Mouse (Mus musculus) ES-CJ7 (cell line): ENCODE measurements around the gene Kcnn3.

ENCODE experiments used
- DNase-seq: peaks from one replicate; pipeline ENCODE4 v3.0.0; 2011; ENCODE audit warnings: low read depth, low spot score

Gene Kcnn3

GRCm38 (mm10) chr3:89519894-89520293 is at the start of gene Kcnn3:
Gene Kcnn3 (plus strand): TSS chr3:89520164.
- peak; percentile 90 for DNase-seq

- DNase-seq, result no peak
Observed at GRCm38 (mm10) chr3:89472280-89472679, 47.7 kb upstream of the Kcnn3 start.

- no peak for DNase-seq
Observed at GRCm38 (mm10) chr3:89473838-89474237, 46.1 kb upstream of the Kcnn3 start.

GRCm38 (mm10) chr3:89479055-89479454 is 40.9 kb upstream of the Kcnn3 start:
- DNase-seq, result no peak

- DNase-seq, result peak; percentile 90
Observed at GRCm38 (mm10) chr3:89481488-89481887, 38.5 kb upstream of the Kcnn3 start.

GRCm38 (mm10) chr3:89482249-89482648 is 37.7 kb upstream of the Kcnn3 start:
- DNase-seq, result no peak

- peak; percentile 88 for DNase-seq
Observed at GRCm38 (mm10) chr3:89484766-89485524, 35.0 kb upstream of the Kcnn3 start.

GRCm38 (mm10) chr3:89486111-89486510 is 33.9 kb upstream of the Kcnn3 start:
- DNase-seq, result no peak

GRCm38 (mm10) chr3:89486916-89487702 is 32.9 kb upstream of the Kcnn3 start:
- DNase-seq, result no peak

- peak; percentile 34 for DNase-seq
Observed at GRCm38 (mm10) chr3:89490790-89491189, 29.2 kb upstream of the Kcnn3 start.

- no peak for DNase-seq
Observed at GRCm38 (mm10) chr3:89491559-89491958, 28.4 kb upstream of the Kcnn3 start.

GRCm38 (mm10) chr3:89492701-89493151 is 27.2 kb upstream of the Kcnn3 start:
- no peak for DNase-seq

- DNase-seq, result peak; percentile 48
Observed at GRCm38 (mm10) chr3:89494630-89495029, 25.3 kb upstream of the Kcnn3 start.

- DNase-seq, result no peak
Observed at GRCm38 (mm10) chr3:89496366-89496765, 23.6 kb upstream of the Kcnn3 start.

- peak; percentile 42 for DNase-seq
Observed at GRCm38 (mm10) chr3:89499696-89500095, 20.3 kb upstream of the Kcnn3 start.

GRCm38 (mm10) chr3:89501486-89501885 is 18.5 kb upstream of the Kcnn3 start:
- DNase-seq, result peak; percentile 68

- no peak for DNase-seq
Observed at GRCm38 (mm10) chr3:89502551-89502950, 17.4 kb upstream of the Kcnn3 start.

GRCm38 (mm10) chr3:89508041-89508440 is 11.9 kb upstream of the Kcnn3 start:
- no peak for DNase-seq

GRCm38 (mm10) chr3:89510979-89511378 is 9.0 kb upstream of the Kcnn3 start:
- DNase-seq, result peak; percentile 66

GRCm38 (mm10) chr3:89511400-89511799 is 8.6 kb upstream of the Kcnn3 start:
- DNase-seq, result no peak

GRCm38 (mm10) chr3:89512225-89512624 is 7.7 kb upstream of the Kcnn3 start:
- DNase-seq, result peak; percentile 80

GRCm38 (mm10) chr3:89515444-89515843 is 4.5 kb upstream of the Kcnn3 start:
- peak; percentile 26 for DNase-seq

GRCm38 (mm10) chr3:89516321-89516720 is 3.6 kb upstream of the Kcnn3 start:
- peak; percentile 48 for DNase-seq
